ENCODE assay signal across 9 mouse cellular contexts in the genomic region with DNA sequence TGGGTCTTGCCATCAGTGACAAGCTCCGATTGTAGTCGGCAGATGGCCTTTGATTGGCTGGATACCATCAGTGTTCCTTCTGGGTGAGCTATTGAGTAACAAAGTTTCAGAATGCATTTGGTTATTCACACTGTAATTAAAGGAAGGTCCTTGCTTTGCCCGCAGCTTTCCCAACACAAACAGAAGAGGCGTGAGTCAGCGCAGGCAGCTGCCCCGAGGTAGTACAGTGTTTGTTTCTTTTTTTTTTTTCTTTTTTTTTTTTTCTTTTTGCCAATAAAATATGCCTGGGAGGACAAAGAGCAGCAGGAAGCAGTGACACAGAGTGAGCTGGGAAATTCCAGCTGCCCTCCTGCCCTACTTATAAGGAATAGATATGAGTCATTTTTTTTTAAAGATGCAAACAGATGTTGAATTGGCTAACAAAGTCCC.
DNase-seq lines count a peak whose midpoint lies in the region; ATAC-seq and TF ChIP-seq lines count a peak whose summit lies in the region.
"Had no signal": no experiment of that assay in that cellular context is flagged by ENCODE, and none has a peak within 500 bp of the region (broad histone marks: within the 10 kb centered on the region; RNA-seq: fewer than 3 reads in every experiment).

No protein-coding gene starts in this region.

- H3K4me1 ChIP-seq in forebrain, embryonic 14.5 days (ENCODE audit: control insufficient read depth, insufficient read depth, low read length): no peaks in the 10 kb centered on the region
- no peaks in the 10 kb centered on the region; the same call in 1 of the 2 replicates for H3K4me1 ChIP-seq in forebrain, embryonic 10.5 days
- H3K4me1 ChIP-seq in CH12.LX (ENCODE audit: control insufficient read depth in 1 of 2, insufficient read depth in 2 of 2): peaks cover 11 to 22% of the 10 kb centered on the region in 2 experiments
- no peaks in the 10 kb centered on the region; the same call in 1 of the 2 replicates for H3K4me1 ChIP-seq in midbrain, embryonic 13.5 days (replicated peaks)
- H3K4me1 ChIP-seq: midbrain, embryonic 12.5 days had no signal

- TF ChIP-seq RAD21 in CH12.LX (IDR thresholded peaks at IDR 0.05; ENCODE audit: low read depth, low read length): no peak

- 40% methylated on average over 6 of the region's 6 CpGs for WGBS in forebrain, embryonic 14.5 days
- WGBS in forebrain, embryonic 10.5 days: 71% methylated on average over 6 of the region's 6 CpGs
- 48% methylated on average over 6 of the region's 6 CpGs for WGBS in midbrain, embryonic 13.5 days

- TF ChIP-seq POLR2A in CH12.LX (IDR thresholded peaks at IDR 0.05; ENCODE audit: low read depth, low read length): no peak

- H3K4me2 ChIP-seq in forebrain, embryonic 14.5 days (ENCODE audit: low read length): no peak overlapping the region
- peak overlapping the region; percentile 3; the same call in 1 of the 2 replicates for H3K4me2 ChIP-seq in CH12.LX (ENCODE audit: insufficient read depth, low read depth, poor library complexity, severe bottlenecking)
- no peak overlapping the region for H3K4me2 ChIP-seq in midbrain, embryonic 13.5 days (replicated peaks)
- H3K4me2 ChIP-seq: midbrain, embryonic 12.5 days had no signal

- no peak overlapping the region for H3K9ac ChIP-seq in forebrain, embryonic 14.5 days (ENCODE audit: low read length)
- H3K9ac ChIP-seq in CH12.LX (ENCODE audit: insufficient read depth, low read depth): no peak overlapping the region
- no peak overlapping the region for H3K9ac ChIP-seq in midbrain, embryonic 13.5 days (replicated peaks)
- H3K9ac ChIP-seq: midbrain, embryonic 12.5 days had no signal

- no peak overlapping the region for H3K4me3 ChIP-seq in forebrain, embryonic 14.5 days (ENCODE audit: low read depth, low read length)
- no peak overlapping the region for H3K4me3 ChIP-seq in forebrain, embryonic 10.5 days
- no peak overlapping the region for H3K4me3 ChIP-seq in CH12.LX (replicated peaks in 1 of 3; ENCODE audit: low read depth in 2 of 3, low read length in 2 of 3, poor library complexity in 1 of 3)
- no peak overlapping the region for H3K4me3 ChIP-seq in left cerebral cortex, adult 2 months
- no peak overlapping the region for H3K4me3 ChIP-seq in midbrain, embryonic 13.5 days (replicated peaks)
- H3K4me3 ChIP-seq: midbrain, embryonic 12.5 days had no signal

- dilution Hi-C loops in CH12.LX (cut with MboI; ENCODE audit: extremely low pct_ligation_motif_present, extremely low pct_unique_long_range_greater_than_20kb, low sequenced_read_pairs): no loop called here

- TF ChIP-seq EP300 in CH12.LX (IDR thresholded peaks at IDR 0.05; ENCODE audit: low read length): no peak

- peak; percentile 16 for DNase-seq in forebrain, embryonic 14.5 days (ENCODE audit: low spot score)
- no peak for DNase-seq in forebrain, embryonic 10.5 days (ENCODE audit: extremely low spot score, low spot score)
- DNase-seq in CH12.LX (ENCODE audit: extremely low read depth): no peak
- DNase-seq in gastrocnemius, postnatal 10 days: peak; percentile 7
- DNase-seq in kidney, postnatal 36 days: peak; percentile 70 to 71
- DNase-seq in retina, postnatal 1 day: peak; percentile 58
- DNase-seq in left cerebral cortex, adult 2 months (ENCODE audit: extremely low spot score in 1 of 2, low spot score in 2 of 2): no peak

- ATAC-seq in forebrain, embryonic 14.5 days: peak; percentile 34; the same call in 1 of the 2 replicates
- no peak for ATAC-seq in midbrain, embryonic 13.5 days

- intact Hi-C loops in left cerebral cortex, adult 2 months (cut with DNase I): no loop called here

- H3K79me2 ChIP-seq in CH12.LX (replicated peaks; ENCODE audit: control insufficient read depth, extremely low read depth, insufficient read depth, poor library complexity, severe bottlenecking): no peaks in the 10 kb centered on the region

- no peaks in the 10 kb centered on the region for H3K36me3 ChIP-seq in forebrain, embryonic 14.5 days (ENCODE audit: control insufficient read depth, insufficient read depth, low read length)
- H3K36me3 ChIP-seq in forebrain, embryonic 10.5 days (replicated peaks): no peaks in the 10 kb centered on the region
- H3K36me3 ChIP-seq in CH12.LX (replicated peaks in 1 of 2; ENCODE audit: control insufficient read depth in 1 of 2, insufficient read depth in 1 of 2, low read length in 1 of 2): no peaks in the 10 kb centered on the region
- no peaks in the 10 kb centered on the region for H3K36me3 ChIP-seq in midbrain, embryonic 13.5 days
- H3K36me3 ChIP-seq: midbrain, embryonic 12.5 days had no signal

- no peaks in the 10 kb centered on the region for H3K9me3 ChIP-seq in forebrain, embryonic 14.5 days (replicated peaks; ENCODE audit: control insufficient read depth, low read length)
- no peaks in the 10 kb centered on the region for H3K9me3 ChIP-seq in forebrain, embryonic 10.5 days
- H3K9me3 ChIP-seq in CH12.LX (replicated peaks; ENCODE audit: low read length): no peaks in the 10 kb centered on the region
- no peaks in the 10 kb centered on the region for H3K9me3 ChIP-seq in midbrain, embryonic 13.5 days
- H3K9me3 ChIP-seq: midbrain, embryonic 12.5 days had no signal

- H3K27ac ChIP-seq in forebrain, embryonic 14.5 days (ENCODE audit: low read depth, low read length): no peak overlapping the region
- H3K27ac ChIP-seq in forebrain, embryonic 10.5 days: no peak overlapping the region
- H3K27ac ChIP-seq in CH12.LX (ENCODE audit: insufficient read depth, low read depth): no peak overlapping the region
- no peak overlapping the region for H3K27ac ChIP-seq in left cerebral cortex, adult 2 months
- H3K27ac ChIP-seq in midbrain, embryonic 13.5 days: no peak overlapping the region
- H3K27ac ChIP-seq: midbrain, embryonic 12.5 days had no signal

- in situ Hi-C loops in CH12.LX (cut with MboI; ENCODE audit: low pct_ligation_motif_present, low pct_unique_long_range_greater_than_20kb, low sequenced_read_pairs): no loop called here

- no peaks in the 10 kb centered on the region for H3K27me3 ChIP-seq in forebrain, embryonic 14.5 days (replicated peaks; ENCODE audit: control insufficient read depth, insufficient read depth, low read length)
- H3K27me3 ChIP-seq in forebrain, embryonic 10.5 days (ENCODE audit: poor library complexity, severe bottlenecking): no peaks in the 10 kb centered on the region
- no peaks in the 10 kb centered on the region for H3K27me3 ChIP-seq in CH12.LX (replicated peaks)
- no peaks in the 10 kb centered on the region for H3K27me3 ChIP-seq in midbrain, embryonic 13.5 days
- H3K27me3 ChIP-seq: midbrain, embryonic 12.5 days had no signal

- no peak for TF ChIP-seq CTCF in CH12.LX (conservative IDR thresholded peaks at IDR 0.05 in 1 of 2, IDR thresholded peaks at IDR 0.05 in 1 of 2; ENCODE audit: low read depth in 2 of 2, low read length in 2 of 2)
- TF ChIP-seq CTCF in left cerebral cortex, adult 2 months (IDR thresholded peaks at IDR 0.05): no peak

TF ChIP-seq in CH12.LX, 34 proteins besides CTCF, POLR2A, EP300 and RAD21:
- TF ChIP-seq TBP (conservative IDR thresholded peaks at IDR 0.05; ENCODE audit: low read depth, low read length): no peak
- no peak for TF ChIP-seq NELFE (IDR thresholded peaks at IDR 0.05; ENCODE audit: low read depth, low read length)
- TF ChIP-seq JUN (IDR thresholded peaks at IDR 0.05; ENCODE audit: insufficient read depth, low read depth, low read length): 0 out of 2 replicates have a peak, but pooled peaks have one; percentile 3
- no peak for TF ChIP-seq ETS1 (conservative IDR thresholded peaks at IDR 0.05; ENCODE audit: low read depth, low read length)
- TF ChIP-seq KAT2A (IDR thresholded peaks at IDR 0.05; ENCODE audit: insufficient replicate concordance, low read length): no peak
- peak; percentile 82 for TF ChIP-seq ZNF384 (IDR thresholded peaks at IDR 0.05; ENCODE audit: low read depth, low read length)
- no peak for TF ChIP-seq MYC (IDR thresholded peaks at IDR 0.05; ENCODE audit: low read depth, low read length)
- no peak for TF ChIP-seq NRF1 (IDR thresholded peaks at IDR 0.05; ENCODE audit: low read depth, low read length)
- TF ChIP-seq TCF12 (IDR thresholded peaks at IDR 0.05; ENCODE audit: low read depth, low read length): no peak
- 0 out of 2 replicates have a peak, but pooled peaks have one; percentile 19 for TF ChIP-seq BHLHE40 (IDR thresholded peaks at IDR 0.05; ENCODE audit: low read depth, low read length)
- no peak for TF ChIP-seq PAX5 (IDR thresholded peaks at IDR 0.05; ENCODE audit: low read length)
- TF ChIP-seq UBTF (IDR thresholded peaks at IDR 0.05; ENCODE audit: low read depth, low read length): no peak
- TF ChIP-seq POLR2AphosphoS2 (IDR thresholded peaks at IDR 0.05; ENCODE audit: low read depth, low read length): no peak
- TF ChIP-seq JUND (conservative IDR thresholded peaks at IDR 0.05; ENCODE audit: low read depth, low read length): peak; percentile 25; the same call in 1 of the 2 replicates
- TF ChIP-seq ZC3H11A (IDR thresholded peaks at IDR 0.05; ENCODE audit: low read depth, low read length): no peak

Comparison
In these comparisons a context has a peak if more than half of its experiments do, and no peak if none do; other contexts are left out.
1. DNase-seq: peak in forebrain, embryonic 14.5 days (single experiment), gastrocnemius, postnatal 10 days (single experiment), kidney, postnatal 36 days (2 of 2) and retina, postnatal 1 day (single experiment); none in forebrain, embryonic 10.5 days (single experiment), CH12.LX (single experiment) and left cerebral cortex, adult 2 months (0 of 2).